Mouse (Mus musculus) neural tube, embryonic 12.5 days (tissue): ENCODE data around the gene Sytl1. TPM values are rescaled to one million over a fixed set of nuclear protein-coding genes. Genes with fewer than 3 reads are reported as not detected.

ENCODE experiments used
- ATAC-seq: fragments of 200-750 bp; cut with Nextera tagmentation; 2 replicates; pipeline ENCODE4 v1.8.0; 2017; ENCODE audit warnings: low read depth, mild to moderate bottlenecking, moderate TSS enrichment, moderate library complexity; ENCODE audit not compliant: low FRiP score
- H3K27ac ChIP-seq: fragments of 300-500 bp; sonication (generic); 2 replicates; pipeline ENCODE4 v1.5.1; 2016
- H3K27me3 ChIP-seq: fragments of 300-500 bp; sonication (generic); replicated peaks from 2 replicates; pipeline ENCODE4 v1.6.1; 2016; ENCODE audit warnings: mild to moderate bottlenecking
- H3K36me3 ChIP-seq: fragments of 300-500 bp; sonication (generic); 2 replicates; pipeline ENCODE4 v1.6.1; 2016; ENCODE audit warnings: mild to moderate bottlenecking
- H3K4me1 ChIP-seq: fragments of 300-500 bp; sonication (generic); 2 replicates; pipeline ENCODE4 v1.6.1; 2016
- H3K4me2 ChIP-seq: fragments of 300-500 bp; sonication (generic); replicated peaks from 2 replicates; pipeline ENCODE4 v1.6.1; 2016; ENCODE audit warnings: mild to moderate bottlenecking
- H3K4me3 ChIP-seq: fragments of 300-500 bp; sonication (generic); 2 replicates; pipeline ENCODE4 v1.5.1; 2016
- H3K9ac ChIP-seq: fragments of 300-500 bp; sonication (generic); 2 replicates; pipeline ENCODE4 v1.6.1; 2016; ENCODE audit warnings: mild to moderate bottlenecking
- H3K9me3 ChIP-seq: fragments of 300-500 bp; sonication (generic); 2 replicates; pipeline ENCODE4 v1.6.1; 2016; ENCODE audit warnings: mild to moderate bottlenecking
- WGBS: fragments of 180-500 bp; shearing (Covaris S2); methylation state at CpG from one replicate; pipeline ENCODE4 v1.1.7; 2016; 5-methylcytosine and 5-hydroxymethylcytosine counted together
- polyA plus RNA-seq: library from polyadenylated mRNA; unstranded; fragments of >200 nt; fragmentation: Nextera tagmentation; extraction: Ambion mirVana; gene quantifications from 2 replicates; pipeline ENCODE4 v1.2.1, GENCODE M21; 2016

Gene Sytl1
- polyA plus RNA-seq, 1 experiment from 2014 or later, result 0.66 TPM

- 3% methylated on average over 25 of the region's 25 CpGs for whole genome bisulfite sequencing
- ATAC-seq, result no peak
- H3K9ac ChIP-seq, result no peak overlapping the region
These were observed 42.3 kb downstream of the Sytl1 start for GRCm38 (mm10) chr4:133220656-133221055.

GRCm38 (mm10) chr4:133218745-133219144, 44.2 kb downstream of the Sytl1 start:
- H3K9me3 ChIP-seq, result no peaks in the 10 kb centered on the region
- no peak overlapping the region for H3K4me3 ChIP-seq
- no peak for ATAC-seq
- H3K4me1 ChIP-seq, result peaks cover 8% of the 10 kb centered on the region
- H3K36me3 ChIP-seq, result no peaks in the 10 kb centered on the region
- H3K27ac ChIP-seq, result no peak overlapping the region
- H3K9ac ChIP-seq, result no peak overlapping the region
- peaks cover 39% of the 10 kb centered on the region for H3K27me3 ChIP-seq
- 94% methylated on average over 3 of the region's 3 CpGs for WGBS
- no peak overlapping the region for H3K4me2 ChIP-seq

More at GRCm38 (mm10) chr4:133220656-133221055, 42.3 kb downstream of the Sytl1 start:
- Histone ChIP-seq H3K4me2 (peak overlapping the region; percentile 60), H3K4me1 (peaks cover 11% of the 10 kb centered on the region; the same call in 1 of the 2 replicates), H3K9me3 (no peaks in the 10 kb centered on the region), H3K36me3 (no peaks in the 10 kb centered on the region), H3K27ac (no peak overlapping the region), H3K4me3 (0 out of 2 replicates have a peak overlapping the region, but pooled peaks have one; percentile 9), H3K27me3 (peaks cover 30% of the 10 kb centered on the region)

GRCm38 (mm10) chr4:133217641-133218040, 45.3 kb downstream of the Sytl1 start:
- peaks cover 18% of the 10 kb centered on the region for H3K4me1 ChIP-seq
- H3K36me3 ChIP-seq, result no peaks in the 10 kb centered on the region
- no peak overlapping the region for H3K9ac ChIP-seq
- H3K9me3 ChIP-seq, result no peaks in the 10 kb centered on the region
- 2% methylated on average over 5 of the region's 5 CpGs for WGBS
- no peak overlapping the region for H3K27ac ChIP-seq
- no peak for ATAC-seq
- H3K4me2 ChIP-seq, result no peak overlapping the region
- no peak overlapping the region for H3K4me3 ChIP-seq
- H3K27me3 ChIP-seq, result peaks cover 50% of the 10 kb centered on the region

GRCm38 (mm10) chr4:133213661-133214060, 49.3 kb downstream of the Sytl1 start:
- H3K9ac ChIP-seq, result no peak overlapping the region
- WGBS, result 8% methylated on average over 10 of the region's 10 CpGs
- peaks cover 21% of the 10 kb centered on the region for H3K4me1 ChIP-seq
- H3K27me3 ChIP-seq, result peaks cover 38% of the 10 kb centered on the region
- no peaks in the 10 kb centered on the region for H3K9me3 ChIP-seq
- no peak overlapping the region for H3K27ac ChIP-seq
- no peak overlapping the region for H3K4me3 ChIP-seq
- H3K4me2 ChIP-seq, result peak overlapping the region; percentile 94
- no peaks in the 10 kb centered on the region for H3K36me3 ChIP-seq
- ATAC-seq, result no peak

GRCm38 (mm10) chr4:133213268-133213590, 49.7 kb downstream of the Sytl1 start:
- H3K36me3 ChIP-seq, result no peaks in the 10 kb centered on the region
- H3K9me3 ChIP-seq, result no peaks in the 10 kb centered on the region
- H3K4me3 ChIP-seq, result 0 out of 2 replicates have a peak overlapping the region, but pooled peaks have one; percentile 71
- no peak overlapping the region for H3K27ac ChIP-seq
- H3K9ac ChIP-seq, result 0 out of 2 replicates have a peak overlapping the region, but pooled peaks have one; percentile 66
- peak overlapping the region; percentile 94 for H3K4me2 ChIP-seq
- ATAC-seq, result 0 out of 2 replicates have a peak, but pooled peaks have one; percentile 18
- peaks cover 21% of the 10 kb centered on the region for H3K4me1 ChIP-seq
- WGBS, result under 1% methylated on average over 9 of the region's 9 CpGs
- peaks cover 38% of the 10 kb centered on the region for H3K27me3 ChIP-seq

- Histone ChIP-seq H3K27ac (no peak overlapping the region), H3K4me1 (peaks cover 21% of the 10 kb centered on the region), H3K36me3 (no peaks in the 10 kb centered on the region), H3K27me3 (peaks cover 38% of the 10 kb centered on the region), H3K9ac (peak overlapping the region; percentile 66), H3K4me3 (peak overlapping the region; percentile 71), H3K9me3 (no peaks in the 10 kb centered on the region), H3K4me2 (peak overlapping the region; percentile 94)
- 2% methylated on average over 44 of the region's 44 CpGs for WGBS
- peak; percentile 78 for ATAC-seq
These were observed 50.2 kb downstream of the Sytl1 start for GRCm38 (mm10) chr4:133212562-133213267.

- peak; percentile 55 for ATAC-seq
- Histone ChIP-seq H3K36me3 (no peaks in the 10 kb centered on the region), H3K9ac (peak within 1 kb of the TSS; percentile 66), H3K4me2 (peak within 1 kb of the TSS; percentile 94), H3K9me3 (no peaks in the 10 kb centered on the region), H3K27me3 (peaks cover 38% of the 10 kb centered on the region), H3K27ac (no peak within 1 kb of the TSS), H3K4me1 (peaks cover 21% of the 10 kb centered on the region), H3K4me3 (peak within 1 kb of the TSS; percentile 71)
- under 1% methylated on average over 49 of the region's 52 CpGs for WGBS
These were observed 51.0 kb downstream of the Sytl1 start, which contains the start of the genes Cd164l2 and Gpr3 for GRCm38 (mm10) chr4:133211751-133212561. TSS of gene Cd164l2 (plus strand) at chr4:133212131. TSS of gene Gpr3 (minus strand) at chr4:133212536.

GRCm38 (mm10) chr4:133210788-133211390, 52.0 kb downstream of the Sytl1 start:
- H3K36me3 ChIP-seq, result no peaks in the 10 kb centered on the region
- H3K27me3 ChIP-seq, result peaks cover 38% of the 10 kb centered on the region
- H3K4me1 ChIP-seq, result peaks cover 21% of the 10 kb centered on the region
- H3K27ac ChIP-seq, result no peak overlapping the region
- no peaks in the 10 kb centered on the region for H3K9me3 ChIP-seq
- no peak overlapping the region for H3K9ac ChIP-seq
- no peak overlapping the region for H3K4me2 ChIP-seq
- ATAC-seq, result no peak
- no peak overlapping the region for H3K4me3 ChIP-seq
- 91% methylated on average over 19 of the region's 19 CpGs for WGBS

- H3K9ac ChIP-seq, result no peak overlapping the region
- peaks cover 38% of the 10 kb centered on the region for H3K27me3 ChIP-seq
- H3K4me3 ChIP-seq, result no peak overlapping the region
- H3K27ac ChIP-seq, result no peak overlapping the region
- no peak overlapping the region for H3K4me2 ChIP-seq
- H3K4me1 ChIP-seq, result peaks cover 21% of the 10 kb centered on the region
- WGBS, result 92% methylated on average over 24 of the region's 24 CpGs
- no peaks in the 10 kb centered on the region for H3K36me3 ChIP-seq
- no peak for ATAC-seq
- no peaks in the 10 kb centered on the region for H3K9me3 ChIP-seq
These were observed 52.7 kb downstream of the Sytl1 start for GRCm38 (mm10) chr4:133210023-133210787.

- no peak for ATAC-seq
- H3K4me1 ChIP-seq, result peaks cover 26% of the 10 kb centered on the region
- H3K4me3 ChIP-seq, result no peak overlapping the region
- WGBS, result 6% methylated on average over 11 of the region's 11 CpGs
- H3K27ac ChIP-seq, result no peak overlapping the region
- H3K27me3 ChIP-seq, result peaks cover 35% of the 10 kb centered on the region
- no peak overlapping the region for H3K9ac ChIP-seq
- no peak overlapping the region for H3K4me2 ChIP-seq
- no peaks in the 10 kb centered on the region for H3K9me3 ChIP-seq
- H3K36me3 ChIP-seq, result no peaks in the 10 kb centered on the region
These were observed 53.5 kb downstream of the Sytl1 start for GRCm38 (mm10) chr4:133209366-133209765.

GRCm38 (mm10) chr4:133204379-133204778, 58.5 kb downstream of the Sytl1 start:
- no peaks in the 10 kb centered on the region for H3K27me3 ChIP-seq
- no peak overlapping the region for H3K9ac ChIP-seq

More at GRCm38 (mm10) chr4:133204379-133204778, 58.5 kb downstream of the Sytl1 start:
- Histone ChIP-seq H3K4me2 (0 out of 2 replicates have a peak overlapping the region, but pooled peaks have one; percentile 14), H3K4me3 (no peak overlapping the region), H3K36me3 (no peaks in the 10 kb centered on the region), H3K9me3 (no peaks in the 10 kb centered on the region), H3K27ac (no peak overlapping the region; the same call in 1 of the 2 replicates), H3K4me1 (peaks cover 32% of the 10 kb centered on the region)
- ATAC-seq, result no peak
- 48% methylated on average over 7 of the region's 7 CpGs for WGBS
